Mouse (Mus musculus): ENCODE measurements around the gene Tcte1.

The Tcte1 gene

DNA sequence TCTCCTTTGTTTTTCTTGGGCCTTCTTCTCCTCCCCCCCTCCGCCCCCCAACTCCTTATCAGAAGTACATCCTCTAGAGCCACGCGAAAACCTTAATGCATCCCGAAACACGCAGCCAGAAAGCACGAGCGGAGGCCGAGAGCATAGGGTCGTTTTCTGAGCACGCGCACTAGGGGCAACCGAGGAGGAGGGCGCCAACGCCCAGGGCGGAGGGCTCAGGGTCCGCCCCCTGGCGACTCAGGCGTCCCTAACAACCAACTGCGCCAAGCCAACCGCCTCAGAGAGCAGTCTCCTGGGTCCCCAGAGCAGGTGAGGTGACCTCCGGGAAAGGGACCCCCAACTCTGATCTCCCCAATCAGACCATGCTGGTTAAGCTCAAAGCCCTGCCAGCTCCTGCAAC lies at the start of gene Tcte1:
Tcte1 (plus strand) TSS at position 172 of the 400 bp plus-strand sequence.
- no peak for DNase-seq (ENCODE audit: low read depth, low spot score)

- DNase-seq (ENCODE audit: low read depth, low spot score), result no peak
Observed at GRCm38 (mm10) chr17:45473667-45474066, 49.6 kb upstream of the Tcte1 start.

DNA sequence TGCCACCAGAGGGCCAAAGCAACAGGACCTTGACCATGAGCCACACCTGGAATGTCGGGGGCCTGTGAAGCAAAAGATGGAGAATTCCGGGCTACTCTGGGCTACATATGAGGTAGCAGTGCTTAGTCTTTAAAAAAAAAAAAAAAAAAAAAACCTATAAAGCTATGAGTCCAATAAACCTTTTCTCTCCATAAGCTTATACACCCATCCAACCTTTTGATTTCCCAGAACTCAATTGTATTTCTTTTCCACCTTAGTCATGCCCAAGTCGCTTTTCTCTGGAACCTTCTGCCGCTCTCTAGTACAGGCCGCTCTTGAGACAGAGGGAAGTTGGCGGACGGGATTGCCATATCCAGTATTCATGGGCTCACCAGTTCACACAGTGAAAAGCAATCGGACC lies 49.1 kb upstream of the Tcte1 start:
- DNase-seq (ENCODE audit: low read depth, low spot score), result no peak

DNA sequence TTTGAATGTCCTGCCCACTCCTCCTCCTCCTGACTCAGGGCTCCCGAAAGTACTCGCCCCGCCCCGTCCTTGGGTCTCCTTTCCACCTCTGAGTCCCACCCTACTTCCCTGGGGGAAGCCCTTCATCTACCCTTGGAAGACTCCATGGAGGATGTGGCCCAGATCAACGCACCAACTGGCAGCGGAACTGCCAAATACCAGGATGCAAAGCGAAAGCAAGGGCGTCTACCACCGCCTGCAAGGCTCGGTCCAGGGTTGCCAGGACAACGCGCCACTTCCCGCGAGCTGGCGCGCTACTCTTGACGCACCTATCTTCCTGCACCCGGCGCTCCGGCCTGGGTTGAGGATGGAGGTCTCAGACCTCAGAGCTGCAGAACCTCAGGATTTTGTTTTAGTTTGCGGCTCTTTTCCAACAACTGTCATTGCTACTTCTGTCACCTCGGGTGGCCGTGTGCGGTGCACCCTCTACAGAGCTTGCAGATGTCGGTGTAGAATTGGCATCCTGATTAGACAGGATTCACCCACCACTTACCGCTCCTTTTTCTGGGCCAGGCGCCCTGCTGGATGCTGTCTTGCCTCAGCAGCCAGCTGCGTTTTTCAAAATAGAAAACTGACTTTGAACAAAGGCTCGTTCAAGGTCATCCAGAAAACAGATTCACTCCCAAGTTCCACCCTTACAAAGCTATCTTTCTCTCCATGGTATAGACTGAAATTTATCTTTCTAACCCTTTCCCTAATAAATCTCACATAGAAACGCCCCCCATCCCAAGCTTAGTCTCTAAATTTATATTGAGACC lies 48.4 kb upstream of the Tcte1 start, which contains the start of gene Spats1:
Spats1 (minus strand) TSS at position 747 of the 797 bp plus-strand sequence.
- peak; percentile 30 for DNase-seq (ENCODE audit: low read depth, low spot score)

- peak; percentile 56 for DNase-seq (ENCODE audit: low read depth, low spot score)
Observed at GRCm38 (mm10) chr17:45478234-45478825, 44.9 kb upstream of the Tcte1 start.

DNA sequence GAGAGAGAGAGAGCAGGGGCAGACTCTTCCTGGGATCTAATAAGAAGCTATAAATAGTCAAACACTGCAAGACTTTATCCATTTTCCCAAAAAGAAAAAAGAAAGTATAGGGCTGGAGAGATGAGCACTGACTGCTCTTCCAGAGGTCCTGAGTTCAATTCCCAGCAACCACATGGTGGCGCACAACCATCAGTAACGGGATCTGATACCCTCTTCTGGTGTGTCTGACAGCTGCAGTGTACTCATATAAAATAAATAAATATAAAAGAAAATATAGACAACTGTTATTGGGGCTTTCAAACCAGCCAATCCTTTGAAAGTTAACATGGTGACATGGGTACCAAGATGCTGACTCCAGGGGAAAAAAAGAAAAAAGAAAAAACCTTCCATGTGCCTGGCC lies 42.8 kb upstream of the Tcte1 start:
- DNase-seq (ENCODE audit: low read depth, low spot score), result no peak

GRCm38 (mm10) chr17:45485581-45485980 lies 37.7 kb upstream of the Tcte1 start:
- no peak for DNase-seq (ENCODE audit: low read depth, low spot score)

DNA sequence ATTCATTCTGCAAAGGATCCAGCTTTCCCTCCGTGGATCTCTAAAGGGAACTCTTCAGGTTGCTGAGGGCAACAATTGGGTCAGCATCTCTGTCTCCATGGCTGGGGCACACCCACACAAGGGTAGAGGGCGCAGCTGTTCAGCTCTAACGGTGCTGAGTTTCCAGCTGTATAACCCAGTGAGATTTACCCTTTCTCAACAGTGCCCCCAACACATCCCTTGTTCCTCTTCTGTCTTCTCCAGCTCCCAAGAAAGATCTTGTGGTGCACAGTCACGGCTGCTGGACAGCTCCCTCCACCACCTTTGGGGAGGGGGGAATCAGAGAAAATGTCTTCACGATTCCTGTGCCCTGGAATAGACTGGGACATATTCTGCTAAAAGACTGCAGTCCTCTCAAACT lies 36.0 kb upstream of the Tcte1 start:
- no peak for DNase-seq (ENCODE audit: low read depth, low spot score)

- DNase-seq (ENCODE audit: low read depth, low spot score), result no peak
Observed at GRCm38 (mm10) chr17:45488321-45489254, 34.6 kb upstream of the Tcte1 start.

- no peak for DNase-seq (ENCODE audit: low read depth, low spot score)
Observed at GRCm38 (mm10) chr17:45489736-45490135, 33.5 kb upstream of the Tcte1 start.

DNA sequence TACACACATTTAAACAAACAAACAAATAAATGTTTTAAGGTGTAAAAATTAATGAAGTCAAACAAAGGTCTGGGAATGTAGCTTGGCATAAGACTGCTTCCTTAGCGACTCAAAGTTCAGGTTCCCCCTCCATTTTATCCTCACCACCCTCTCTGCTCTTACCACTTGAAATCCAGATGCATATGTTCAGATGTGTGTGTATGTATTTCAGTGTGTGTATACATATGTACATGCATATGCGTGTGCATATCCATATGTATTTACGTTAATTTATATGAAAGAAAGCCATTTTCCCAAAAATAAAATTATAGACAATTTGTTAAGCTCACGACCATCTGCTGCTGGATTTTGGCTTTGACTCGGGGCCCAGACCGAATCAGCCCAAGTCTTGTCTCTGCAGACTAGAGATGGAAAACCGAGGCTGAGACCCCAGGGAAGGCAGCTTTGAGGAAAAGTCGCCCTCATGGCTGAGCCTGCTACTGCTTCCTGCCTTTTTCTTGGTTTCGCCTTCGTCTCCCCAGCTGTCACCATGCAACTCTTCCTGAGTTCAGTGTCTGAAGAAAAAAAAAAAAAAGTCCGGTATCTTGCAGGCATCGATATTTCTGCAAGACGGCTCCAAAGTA lies 32.6 kb upstream of the Tcte1 start:
- no peak for DNase-seq (ENCODE audit: low read depth, low spot score)

- DNase-seq (ENCODE audit: low read depth, low spot score), result no peak
Observed at GRCm38 (mm10) chr17:45495398-45495797, 27.8 kb upstream of the Tcte1 start.

- DNase-seq (ENCODE audit: low read depth, low spot score), result no peak
Observed at GRCm38 (mm10) chr17:45498397-45498796, 24.8 kb upstream of the Tcte1 start.

- no peak for DNase-seq (ENCODE audit: low read depth, low spot score)
Observed at GRCm38 (mm10) chr17:45499516-45499915, 23.7 kb upstream of the Tcte1 start.

GRCm38 (mm10) chr17:45500981-45501380 lies 22.3 kb upstream of the Tcte1 start:
- DNase-seq (ENCODE audit: low read depth, low spot score), result no peak

- no peak for DNase-seq (ENCODE audit: low read depth, low spot score)
Observed at GRCm38 (mm10) chr17:45502324-45502723, 20.9 kb upstream of the Tcte1 start.

DNA sequence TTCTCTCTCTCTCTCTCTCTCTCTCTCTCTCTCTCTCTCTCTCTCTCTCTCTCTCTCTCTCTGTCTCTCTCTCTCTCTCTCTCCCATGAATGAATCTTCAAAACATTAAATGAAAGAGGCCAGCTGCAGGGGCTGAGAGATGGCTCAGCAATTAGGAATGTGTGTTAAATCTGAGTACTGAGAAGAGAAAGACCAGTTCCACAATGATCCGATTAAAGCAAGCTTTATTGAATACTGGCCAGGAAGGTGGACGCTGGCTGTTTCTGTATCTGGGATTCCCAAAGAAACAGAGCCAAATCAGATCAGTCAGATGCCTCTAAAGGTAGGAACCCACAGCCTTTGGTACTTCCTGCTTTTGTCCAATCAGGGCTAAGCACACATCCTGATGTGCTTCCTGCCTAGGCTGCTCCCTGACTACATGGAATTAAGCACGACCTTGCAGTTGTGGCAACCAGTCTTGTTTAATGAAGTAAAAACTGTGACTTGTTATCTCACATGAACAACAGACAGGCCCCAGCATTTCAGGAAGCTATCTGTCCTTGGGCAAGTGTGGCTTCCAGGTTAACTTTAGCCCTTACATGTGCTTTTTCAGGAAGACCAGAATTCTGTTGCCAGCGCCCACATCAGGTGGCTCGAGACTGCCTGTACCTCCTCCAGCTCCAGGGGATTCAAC lies 19.8 kb upstream of the Tcte1 start:
- no peak for DNase-seq (ENCODE audit: low read depth, low spot score)

DNA sequence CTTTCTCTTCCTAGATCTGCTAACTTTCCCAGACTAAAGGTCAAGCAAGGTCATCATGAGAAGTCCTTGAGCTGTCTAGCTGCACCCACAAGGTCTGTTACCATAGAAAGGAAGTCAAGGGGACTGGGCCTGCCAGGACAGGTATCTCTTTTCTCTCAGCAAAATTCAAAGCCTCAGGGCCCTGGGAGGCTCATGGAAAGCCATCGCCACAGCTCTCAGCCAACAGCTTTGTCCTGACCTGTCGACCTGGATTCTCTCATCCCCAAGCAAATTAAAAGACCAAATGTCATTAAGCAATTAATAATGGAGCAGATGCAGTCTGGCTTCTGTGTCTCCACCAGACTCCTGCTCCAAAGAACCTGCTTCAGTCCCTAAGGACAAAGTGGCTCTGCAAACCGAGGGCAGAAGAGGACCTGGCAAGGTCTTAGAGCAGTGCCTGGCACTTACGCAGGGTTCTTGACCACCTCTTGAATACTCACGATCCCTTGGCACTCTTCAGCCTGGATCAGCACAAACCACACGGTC lies 17.2 kb upstream of the Tcte1 start:
- no peak for DNase-seq (ENCODE audit: low read depth, low spot score)

GRCm38 (mm10) chr17:45506700-45507189 lies 16.5 kb upstream of the Tcte1 start, which contains the start of gene Aars2:
TSS of gene Aars2 (plus strand) at chr17:45506841.
- peak; percentile 88 for DNase-seq (ENCODE audit: low read depth, low spot score)

DNA sequence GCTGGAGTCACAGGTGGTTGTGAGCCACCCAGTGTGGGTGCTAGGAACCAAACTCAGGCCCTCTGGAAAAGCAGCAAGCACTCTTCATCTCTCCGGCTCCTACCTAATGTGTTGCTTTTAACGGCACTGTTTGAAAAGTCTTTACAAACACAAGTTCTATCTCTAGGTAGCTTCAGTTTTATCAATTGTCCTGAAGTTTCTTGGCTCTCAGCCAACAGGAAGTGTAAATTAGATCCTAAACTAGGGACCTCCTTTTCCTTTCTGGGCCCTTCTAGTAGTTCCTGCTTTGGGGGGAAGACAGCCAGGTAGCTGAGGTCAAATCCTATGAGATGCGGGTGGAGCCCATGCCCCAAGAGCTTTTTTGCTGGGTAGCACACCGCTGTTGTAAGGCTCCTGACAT lies 12.4 kb upstream of the Tcte1 start:
- no peak for DNase-seq (ENCODE audit: low read depth, low spot score)

- no peak for DNase-seq (ENCODE audit: low read depth, low spot score)
Observed at GRCm38 (mm10) chr17:45511757-45512156, 11.5 kb upstream of the Tcte1 start.
